Mouse (Mus musculus) cerebellum, adult 11 months (tissue): ENCODE data around the gene Ubxn10.
A peak's percentile ranks its signal among the peaks of the same experiment; 100 is the strongest.

Experiments used
- DNase-seq: peaks from one replicate; pipeline ENCODE4 v3.0.0; 2022

Ubxn10 gene

GRCm38 (mm10) chr4:138737031-138737430 lies at the start of gene Ubxn10:
Ubxn10 (minus strand) TSS chr4:138737167.
- no peak for DNase-seq

- no peak for DNase-seq
These were observed 49.2 kb upstream of the Ubxn10 start for GRCm38 (mm10) chr4:138786141-138786540.

GRCm38 (mm10) chr4:138785721-138786120 lies 48.8 kb upstream of the Ubxn10 start:
- DNase-seq, result no peak

GRCm38 (mm10) chr4:138782098-138782497 lies 45.1 kb upstream of the Ubxn10 start:
- no peak for DNase-seq

- no peak for DNase-seq
These were observed 43.3 kb upstream of the Ubxn10 start for GRCm38 (mm10) chr4:138780300-138780699.

- no peak for DNase-seq
These were observed 40.7 kb upstream of the Ubxn10 start for GRCm38 (mm10) chr4:138777417-138778407.

- DNase-seq, result no peak
These were observed 38.5 kb upstream of the Ubxn10 start, which contains the start of gene Pla2g2d for GRCm38 (mm10) chr4:138775435-138775834. Pla2g2d (plus strand) TSS chr4:138775735.

- DNase-seq, result no peak
These were observed 35.4 kb upstream of the Ubxn10 start for GRCm38 (mm10) chr4:138772386-138772785.

- no peak for DNase-seq
These were observed 35.0 kb upstream of the Ubxn10 start for GRCm38 (mm10) chr4:138771970-138772369.

GRCm38 (mm10) chr4:138762266-138762665 lies 25.3 kb upstream of the Ubxn10 start:
- DNase-seq, result no peak

- no peak for DNase-seq
These were observed 20.4 kb upstream of the Ubxn10 start, which contains the start of gene Pla2g2f for GRCm38 (mm10) chr4:138757416-138757815. Pla2g2f (minus strand) TSS chr4:138757626.

- DNase-seq, result no peak
These were observed 19.0 kb upstream of the Ubxn10 start for GRCm38 (mm10) chr4:138755983-138756382.

- DNase-seq, result no peak
These were observed 18.5 kb upstream of the Ubxn10 start for GRCm38 (mm10) chr4:138755439-138755838.

GRCm38 (mm10) chr4:138754432-138754831 lies 17.5 kb upstream of the Ubxn10 start:
- no peak for DNase-seq

- no peak for DNase-seq
These were observed 16.6 kb upstream of the Ubxn10 start for GRCm38 (mm10) chr4:138753608-138754007.

GRCm38 (mm10) chr4:138752603-138753002 lies 15.6 kb upstream of the Ubxn10 start:
- DNase-seq, result no peak

- peak; percentile 40 for DNase-seq
These were observed 11.6 kb upstream of the Ubxn10 start for GRCm38 (mm10) chr4:138748369-138749072.

GRCm38 (mm10) chr4:138747851-138748250 lies 10.9 kb upstream of the Ubxn10 start:
- DNase-seq, result no peak

- no peak for DNase-seq
These were observed 9.9 kb upstream of the Ubxn10 start for GRCm38 (mm10) chr4:138746866-138747265.

GRCm38 (mm10) chr4:138745884-138746283 lies 8.9 kb upstream of the Ubxn10 start:
- DNase-seq, result no peak

GRCm38 (mm10) chr4:138739136-138739851 lies 2.3 kb upstream of the Ubxn10 start:
- no peak for DNase-seq

GRCm38 (mm10) chr4:138734863-138735262 lies 2.1 kb downstream of the Ubxn10 start:
- DNase-seq, result no peak

GRCm38 (mm10) chr4:138734105-138734504 lies 2.9 kb downstream of the Ubxn10 start:
- DNase-seq, result no peak
